Mouse (Mus musculus) thymus, postnatal 0 days (tissue): Measurements from ENCODE around the gene Hmgb4. TPM values are rescaled to one million over a fixed set of nuclear protein-coding genes. Genes with fewer than 3 reads are reported as not detected.

Source experiments
- DNase-seq: peaks from one replicate; pipeline ENCODE4 v3.0.0-alpha.2; 2015; ENCODE audit warnings: low spot score
- polyA plus RNA-seq: library from polyadenylated mRNA; unstranded; fragments of >200 nt; fragmentation: Nextera tagmentation; extraction: Ambion mirVana; gene quantifications from 2 replicates; pipeline ENCODE4 v1.2.1, GENCODE M21; 2015

The Hmgb4 gene
- polyA plus RNA-seq, result not detected in 2 replicates

GRCm38 (mm10) chr4:128260907-128261560 lies at the start of gene Hmgb4:
Gene Hmgb4 (minus strand): TSS chr4:128260957.
- DNase-seq, result no peak

- no peak for DNase-seq
Observed at GRCm38 (mm10) chr4:128306011-128306410, 45.3 kb upstream of the Hmgb4 start.

GRCm38 (mm10) chr4:128304049-128304448 lies 43.3 kb upstream of the Hmgb4 start:
- DNase-seq, result no peak

GRCm38 (mm10) chr4:128288095-128288494 lies 27.3 kb upstream of the Hmgb4 start:
- DNase-seq, result no peak

GRCm38 (mm10) chr4:128285009-128285408 lies 24.3 kb upstream of the Hmgb4 start:
- no peak for DNase-seq

- no peak for DNase-seq
Observed at GRCm38 (mm10) chr4:128275586-128275985, 14.8 kb upstream of the Hmgb4 start.

GRCm38 (mm10) chr4:128275116-128275515 lies 14.4 kb upstream of the Hmgb4 start:
- no peak for DNase-seq

- DNase-seq, result no peak
Observed at GRCm38 (mm10) chr4:128273146-128273545, 12.4 kb upstream of the Hmgb4 start.

- no peak for DNase-seq
Observed at GRCm38 (mm10) chr4:128272501-128272900, 11.7 kb upstream of the Hmgb4 start.

- no peak for DNase-seq
Observed at GRCm38 (mm10) chr4:128270931-128271330, 10.2 kb upstream of the Hmgb4 start.

- no peak for DNase-seq
Observed at GRCm38 (mm10) chr4:128270177-128270576, 9.4 kb upstream of the Hmgb4 start.

- DNase-seq, result no peak
Observed at GRCm38 (mm10) chr4:128269261-128269875, 8.6 kb upstream of the Hmgb4 start.

- no peak for DNase-seq
Observed at GRCm38 (mm10) chr4:128265341-128265740, 4.6 kb upstream of the Hmgb4 start.

GRCm38 (mm10) chr4:128264491-128264890 lies 3.7 kb upstream of the Hmgb4 start:
- DNase-seq, result no peak

GRCm38 (mm10) chr4:128259211-128259610 lies 1.5 kb downstream of the Hmgb4 start:
- no peak for DNase-seq

- DNase-seq, result no peak
Observed at GRCm38 (mm10) chr4:128248676-128249075, 12.1 kb downstream of the Hmgb4 start.

- no peak for DNase-seq
Observed at GRCm38 (mm10) chr4:128245201-128245600, 15.6 kb downstream of the Hmgb4 start.

GRCm38 (mm10) chr4:128241854-128242356 lies 18.9 kb downstream of the Hmgb4 start:
- no peak for DNase-seq

GRCm38 (mm10) chr4:128241075-128241853 lies 19.5 kb downstream of the Hmgb4 start:
- DNase-seq, result no peak

GRCm38 (mm10) chr4:128239113-128239512 lies 21.6 kb downstream of the Hmgb4 start:
- DNase-seq, result no peak

GRCm38 (mm10) chr4:128233458-128233857 lies 27.3 kb downstream of the Hmgb4 start:
- no peak for DNase-seq
